Mouse (Mus musculus): ENCODE measurements at regions not wholly inside any gene's neighbourhood (a gene's known extent, or its start where the extent isn't known, plus 50 kb on each side); places are given as distances from the start of the nearest gene placed in this dataset.

DNA sequence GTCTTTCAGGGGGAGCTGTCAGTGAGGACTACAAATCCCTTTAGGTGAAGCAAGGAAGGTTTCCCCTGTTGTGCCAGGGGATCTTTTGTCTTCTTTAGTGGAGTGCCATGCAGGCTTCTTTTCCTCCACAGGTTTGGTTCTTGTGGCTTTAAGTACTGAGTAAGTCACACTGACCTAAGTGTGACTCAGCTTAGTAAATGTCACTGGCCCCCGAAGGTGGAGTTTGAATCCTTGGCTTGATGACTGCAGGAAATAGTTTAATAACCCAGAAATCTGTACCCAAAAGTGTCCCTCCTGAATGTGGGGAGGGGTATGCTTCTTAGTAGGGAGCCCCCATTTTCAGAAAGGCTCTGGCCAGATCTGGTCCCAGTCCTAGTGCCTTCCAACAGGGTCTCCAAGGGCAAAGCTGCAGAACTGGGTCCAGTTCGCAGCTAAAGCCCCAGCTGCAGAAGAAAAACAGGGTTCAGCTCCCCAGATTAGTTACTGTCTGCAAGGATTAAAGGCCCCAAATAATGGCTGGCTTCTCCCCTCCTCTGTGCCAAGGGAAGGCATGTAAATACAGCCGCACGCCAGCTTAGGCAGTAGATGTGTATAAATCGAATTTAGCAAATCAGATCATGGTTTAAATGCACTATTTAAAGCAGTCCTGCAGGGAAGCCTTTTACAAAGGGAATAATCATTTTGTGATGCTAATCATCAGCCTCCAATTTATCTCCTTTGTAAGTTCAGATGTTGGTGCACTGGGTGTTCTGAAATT lies 51.6 kb upstream of the Polg start:
- no peak for DNase-seq (ENCODE audit: low spot score)

DNA sequence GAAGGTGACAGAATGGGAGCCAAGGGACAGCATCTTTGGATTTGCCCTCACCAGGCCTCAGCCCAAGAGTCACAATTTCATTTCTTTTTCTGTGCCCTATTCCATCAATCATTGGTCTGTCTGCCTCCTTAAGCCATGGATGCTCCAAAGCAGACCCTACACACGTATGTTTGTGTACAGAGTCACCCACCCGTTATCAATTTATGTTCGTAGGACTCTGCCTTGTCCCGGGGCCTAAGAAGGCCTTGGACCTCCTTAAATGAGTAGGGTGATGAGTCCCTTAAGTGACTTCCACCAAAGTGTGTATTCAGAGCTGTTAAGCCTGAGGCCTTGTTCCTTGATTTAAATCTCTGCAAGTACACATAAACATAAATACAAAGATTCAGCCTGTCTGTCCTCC lies 50.1 kb upstream of the Polg start:
- no peak for DNase-seq (ENCODE audit: low spot score)
